Mouse (Mus musculus): ENCODE measurements around the gene Vtn. TPM values are rescaled to one million over a fixed set of nuclear protein-coding genes. Genes with fewer than 3 reads are reported as not detected.
"Not testable (repeated sequence)": the region's sequence is repeated elsewhere in the genome, so short reads cannot be mapped to it uniquely, and the experiment has no call there.

The Vtn gene
- polyA plus RNA-seq, 1 experiment, result not detected

DNA sequence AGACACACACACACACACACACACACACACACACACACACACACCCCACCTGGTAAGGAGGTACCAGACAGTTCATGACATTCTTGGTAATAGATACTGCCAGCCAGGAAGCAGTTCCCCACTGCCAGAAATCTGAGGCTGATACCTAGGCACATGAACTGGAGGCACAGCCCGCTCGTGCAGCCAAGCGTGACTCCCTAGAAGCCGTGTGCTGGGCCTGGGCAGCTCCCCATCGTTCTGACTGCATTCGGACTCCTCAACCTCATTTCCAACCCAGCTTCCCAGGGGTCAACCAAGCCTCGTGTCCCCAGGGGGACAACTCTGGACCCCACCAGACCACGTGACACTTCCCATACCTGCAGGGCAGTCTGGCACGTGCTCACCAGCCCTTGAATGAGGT, 29.8 kb downstream of the Vtn start:
- Histone ChIP-seq H3K4me1 (ENCODE audit: control insufficient read depth, insufficient read depth, low read length) (peaks cover 1% of the 10 kb centered on the region; the same call in 1 of the 2 replicates), H3K4me3 (ENCODE audit: insufficient read depth, low read length) (no peak overlapping the region), H3K27ac (ENCODE audit: insufficient read depth, low read length) (no peak overlapping the region)
- TF ChIP-seq POLR2A (IDR thresholded peaks at IDR 0.05; ENCODE audit: low read depth, low read length) (no peak), CTCF (IDR thresholded peaks at IDR 0.05; ENCODE audit: borderline replicate concordance, insufficient read depth, low read length) (no peak)

- H3K4me3 ChIP-seq (ENCODE audit: insufficient read depth, low read length), result no peak overlapping the region
- H3K4me1 ChIP-seq (ENCODE audit: control insufficient read depth, insufficient read depth, low read length), result no peaks in the 10 kb centered on the region
- no peak for TF ChIP-seq POLR2A (IDR thresholded peaks at IDR 0.05; ENCODE audit: low read depth, low read length)
- TF ChIP-seq CTCF (IDR thresholded peaks at IDR 0.05; ENCODE audit: borderline replicate concordance, insufficient read depth, low read length), result no peak
- H3K27ac ChIP-seq (ENCODE audit: insufficient read depth, low read length), result no peak overlapping the region
Observed at GRCm38 (mm10) chr11:78530001-78530400, 31.1 kb downstream of the Vtn start.

DNA sequence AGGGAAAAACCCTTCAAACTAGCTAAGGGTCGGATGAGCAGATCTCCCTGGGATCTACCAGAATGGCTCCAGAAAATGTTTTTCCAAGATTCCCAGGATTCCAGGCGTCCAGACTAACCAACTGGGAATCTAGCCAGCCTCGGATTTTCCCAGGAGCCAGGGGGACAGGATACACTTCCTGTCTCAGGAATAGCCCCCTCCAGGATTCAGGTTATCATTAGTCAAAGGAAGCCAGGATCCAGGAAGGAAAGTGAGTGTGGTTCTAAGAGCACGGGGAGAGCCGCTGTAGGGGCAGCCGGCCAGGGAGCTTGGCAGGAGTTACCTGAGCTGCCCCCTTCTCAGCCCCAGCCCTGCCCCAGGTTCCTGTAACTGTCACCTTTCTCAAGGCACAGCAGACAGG, 32.2 kb downstream of the Vtn start:
- no peak overlapping the region for H3K27ac ChIP-seq (ENCODE audit: insufficient read depth, low read length)
- H3K4me1 ChIP-seq (ENCODE audit: control insufficient read depth, insufficient read depth, low read length), result no peaks in the 10 kb centered on the region
- H3K4me3 ChIP-seq (ENCODE audit: insufficient read depth, low read length), result no peak overlapping the region
- TF ChIP-seq POLR2A (IDR thresholded peaks at IDR 0.05; ENCODE audit: low read depth, low read length) (no peak), CTCF (IDR thresholded peaks at IDR 0.05; ENCODE audit: borderline replicate concordance, insufficient read depth, low read length) (no peak)

GRCm38 (mm10) chr11:78531515-78531914, 32.6 kb downstream of the Vtn start:
- not testable (repeated sequence) for H3K4me3 ChIP-seq (ENCODE audit: insufficient read depth, low read length); H3K27ac ChIP-seq (ENCODE audit: insufficient read depth, low read length); H3K4me1 ChIP-seq (ENCODE audit: control insufficient read depth, insufficient read depth, low read length)

DNA sequence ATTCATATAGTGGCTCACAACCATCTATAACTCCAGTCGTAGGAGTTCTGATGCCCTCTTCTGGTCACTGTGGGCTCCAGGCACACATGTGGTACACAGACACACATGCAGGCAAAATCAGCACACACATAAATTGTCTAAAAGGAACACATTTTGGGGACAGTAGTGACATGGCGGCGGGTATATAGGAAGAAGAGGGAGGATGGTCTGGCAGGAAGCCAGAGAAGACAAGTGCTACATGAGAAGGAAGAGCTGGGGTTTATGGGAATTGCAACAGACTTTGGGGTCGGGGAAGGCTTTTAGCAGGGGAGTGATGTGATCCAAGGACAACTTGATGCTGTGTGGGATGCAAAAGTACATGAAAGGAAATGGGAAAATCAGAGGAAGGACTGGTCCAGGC, 35.6 kb downstream of the Vtn start:
- Histone ChIP-seq H3K27ac (ENCODE audit: insufficient read depth, low read length) (0 out of 2 replicates have a peak overlapping the region, but pooled peaks have one; percentile 72), H3K4me1 (ENCODE audit: control insufficient read depth, insufficient read depth, low read length) (no peaks in the 10 kb centered on the region; the same call in 1 of the 2 replicates), H3K4me3 (ENCODE audit: insufficient read depth, low read length) (peak overlapping the region; percentile 80)
- no peak; the same call in 1 of the 2 replicates for TF ChIP-seq CTCF (IDR thresholded peaks at IDR 0.05; ENCODE audit: borderline replicate concordance, insufficient read depth, low read length)
- TF ChIP-seq POLR2A (IDR thresholded peaks at IDR 0.05; ENCODE audit: low read depth, low read length), result no peak

GRCm38 (mm10) chr11:78535376-78536079, 36.6 kb downstream of the Vtn start:
- H3K27ac ChIP-seq (ENCODE audit: insufficient read depth, low read length), result peak overlapping the region; percentile 72
- no peaks in the 10 kb centered on the region; the same call in 1 of the 2 replicates for H3K4me1 ChIP-seq (ENCODE audit: control insufficient read depth, insufficient read depth, low read length)
- TF ChIP-seq CTCF (IDR thresholded peaks at IDR 0.05; ENCODE audit: borderline replicate concordance, insufficient read depth, low read length) (no peak), POLR2A (IDR thresholded peaks at IDR 0.05; ENCODE audit: low read depth, low read length) (peak; percentile 42; the same call in 1 of the 2 replicates)
- peak overlapping the region; percentile 80 for H3K4me3 ChIP-seq (ENCODE audit: insufficient read depth, low read length)

- H3K27ac ChIP-seq (ENCODE audit: insufficient read depth, low read length), result peak within 1 kb of the TSS; percentile 72
- TF ChIP-seq POLR2A (IDR thresholded peaks at IDR 0.05; ENCODE audit: low read depth, low read length) (peak; percentile 88), CTCF (IDR thresholded peaks at IDR 0.05; ENCODE audit: borderline replicate concordance, insufficient read depth, low read length) (no peak)
- H3K4me3 ChIP-seq (ENCODE audit: insufficient read depth, low read length), result peak within 1 kb of the TSS; percentile 84
- no peaks in the 10 kb centered on the region; the same call in 1 of the 2 replicates for H3K4me1 ChIP-seq (ENCODE audit: control insufficient read depth, insufficient read depth, low read length)
Observed at GRCm38 (mm10) chr11:78536080-78536689, 37.3 kb downstream of the Vtn start, which contains the start of the genes Tnfaip1 and Ift20. TSS of gene Tnfaip1 (minus strand) at chr11:78536332. TSS of gene Ift20 (plus strand) at chr11:78536361.

GRCm38 (mm10) chr11:78536690-78537084, 37.8 kb downstream of the Vtn start:
- Histone ChIP-seq H3K4me3 (ENCODE audit: insufficient read depth, low read length) (peak overlapping the region; percentile 84), H3K4me1 (ENCODE audit: control insufficient read depth, insufficient read depth, low read length) (no peaks in the 10 kb centered on the region; the same call in 1 of the 2 replicates), H3K27ac (ENCODE audit: insufficient read depth, low read length) (peak overlapping the region; percentile 69)
- TF ChIP-seq CTCF (IDR thresholded peaks at IDR 0.05; ENCODE audit: borderline replicate concordance, insufficient read depth, low read length) (no peak), POLR2A (IDR thresholded peaks at IDR 0.05; ENCODE audit: low read depth, low read length) (no peak)

- no peaks in the 10 kb centered on the region; the same call in 1 of the 2 replicates for H3K4me1 ChIP-seq (ENCODE audit: control insufficient read depth, insufficient read depth, low read length)
- H3K27ac ChIP-seq (ENCODE audit: insufficient read depth, low read length), result no peak overlapping the region
- no peak for TF ChIP-seq POLR2A (IDR thresholded peaks at IDR 0.05; ENCODE audit: low read depth, low read length)
- TF ChIP-seq CTCF (IDR thresholded peaks at IDR 0.05; ENCODE audit: borderline replicate concordance, insufficient read depth, low read length), result no peak
- no peak overlapping the region for H3K4me3 ChIP-seq (ENCODE audit: insufficient read depth, low read length)
Observed at GRCm38 (mm10) chr11:78540358-78540757, 41.5 kb downstream of the Vtn start.
